Mouse (Mus musculus) large intestine, adult 2 months (tissue): Measurements from ENCODE around the gene Slc30a5. TPM values are rescaled to one million over a fixed set of nuclear protein-coding genes. Genes with fewer than 3 reads are reported as not detected.
"Not testable (repeated sequence)": the region's sequence is repeated elsewhere in the genome, so short reads cannot be mapped to it uniquely, and the experiment has no call there.

Experiments used
- DNase-seq: peaks from one replicate; pipeline ENCODE4 v3.0.0-alpha.2; 2012; ENCODE audit warnings: low read depth, low spot score
- WGBS: fragments of 180-500 bp; shearing (Covaris S2); methylation state at CpG from one replicate; pipeline ENCODE4 v1.1.7; 2018; 5-methylcytosine and 5-hydroxymethylcytosine counted together
- polyA plus RNA-seq: library from polyadenylated mRNA; depleted of rRNA; stranded (reverse); fragments of >200 nt; gene quantifications from 2 replicates; pipeline ENCODE4 v1.2.3, GENCODE M21; 2012

The Slc30a5 gene
- polyA plus RNA-seq, 1 experiment, result 38.8 TPM

DNA sequence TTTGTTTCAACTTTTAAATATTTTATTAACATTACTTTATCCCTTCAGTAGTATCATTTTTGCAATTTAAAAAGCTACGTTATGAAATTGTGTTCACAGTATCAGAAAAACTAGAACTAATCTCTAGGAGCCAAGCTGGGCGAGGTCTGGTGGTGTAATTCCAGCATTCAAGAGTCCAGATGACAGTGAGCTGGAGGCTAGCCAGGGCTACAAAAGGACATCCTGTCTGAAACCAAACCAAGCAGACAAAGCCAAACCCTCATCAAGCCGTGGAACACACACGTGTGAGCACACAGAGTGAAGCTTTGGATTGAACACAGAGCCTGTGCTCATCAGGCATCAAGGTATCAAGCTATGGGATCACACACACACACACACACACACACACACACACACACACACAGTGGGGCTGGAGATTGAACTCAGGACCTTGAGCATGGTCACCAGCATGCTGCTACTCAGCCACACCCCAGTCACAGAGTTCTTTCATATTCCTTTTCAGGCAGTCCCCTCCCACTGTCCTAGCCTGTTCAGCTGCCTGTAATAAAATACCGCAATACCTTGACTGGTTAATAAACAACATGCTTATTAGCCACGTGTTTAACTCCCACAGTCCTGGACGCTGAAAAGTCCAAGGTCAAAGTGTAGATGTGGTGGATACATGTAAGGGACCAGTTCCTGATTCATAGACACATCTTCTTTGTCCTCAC, 9.9 kb upstream of the Slc30a5 start:
- DNase-seq, result peak; percentile 62
- WGBS, result 16% methylated on average over 7 of the region's 7 CpGs

GRCm38 (mm10) chr13:100841741-100842140, 8.5 kb upstream of the Slc30a5 start:
- WGBS, result 77% methylated on average over 6 of the region's 6 CpGs
- DNase-seq, result no peak

DNA sequence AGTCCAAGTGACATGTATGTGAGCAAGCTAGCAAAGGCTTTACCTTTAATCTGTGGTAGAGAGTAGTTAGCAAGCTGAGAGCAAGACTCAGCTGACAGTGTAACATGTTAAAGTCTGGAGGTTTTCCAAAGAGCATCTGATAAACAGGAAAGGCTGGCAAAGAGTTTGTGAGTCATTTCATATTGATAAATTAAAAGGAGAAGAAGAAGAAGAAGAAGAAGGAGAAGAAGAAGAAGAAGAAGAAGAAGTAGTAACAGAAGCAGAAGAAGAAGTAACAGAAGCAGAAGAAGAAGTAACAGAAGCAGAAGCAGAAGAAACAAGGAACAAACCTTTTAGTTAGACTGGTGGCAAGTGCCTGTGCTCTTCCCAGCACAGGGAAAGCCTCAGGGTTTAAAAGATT, 1.6 kb upstream of the Slc30a5 start:
- no peak for DNase-seq

DNA sequence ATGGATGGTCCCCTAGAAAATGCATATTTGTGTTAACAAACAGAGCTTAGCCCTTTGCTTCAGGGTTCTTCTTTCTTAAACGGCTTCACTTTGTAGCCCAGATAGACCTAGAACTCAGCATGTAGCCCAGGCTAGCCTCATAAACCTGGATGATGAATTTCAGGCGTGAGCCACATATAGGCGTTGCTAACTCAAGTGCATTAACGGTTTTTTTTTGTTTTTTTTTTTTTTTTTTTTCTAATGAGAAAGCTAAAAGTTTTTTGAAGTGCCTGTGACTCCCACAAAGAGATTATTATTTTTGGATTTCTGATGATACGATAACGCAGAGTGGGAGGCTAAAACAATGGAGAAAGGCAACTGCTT, 394 bp upstream of the Slc30a5 start:
- 40% methylated on average over 6 of the region's 6 CpGs for WGBS
- DNase-seq, result no peak

DNA sequence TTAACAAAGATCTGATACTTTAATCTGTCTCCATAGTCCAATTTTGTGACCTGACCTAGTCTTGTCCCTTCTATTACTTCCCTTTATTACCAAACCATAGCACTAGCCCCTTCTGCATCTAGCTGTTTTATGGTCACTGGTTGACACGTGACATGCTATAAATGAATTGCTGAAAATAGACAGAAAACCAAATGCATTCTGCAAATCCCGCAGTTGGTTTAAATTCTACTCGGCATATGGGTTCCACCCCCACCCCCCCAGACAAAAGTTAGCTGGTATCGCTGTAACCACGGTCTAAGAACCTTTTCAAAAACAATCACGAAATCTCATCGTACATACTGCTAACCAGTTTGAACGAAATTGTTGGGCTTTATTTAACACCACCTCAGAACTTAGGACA, 1.0 kb downstream of the Slc30a5 start:
- under 1% methylated on average over 8 of the region's 8 CpGs for WGBS
- no peak for DNase-seq

GRCm38 (mm10) chr13:100831123-100831522, 2.1 kb downstream of the Slc30a5 start:
- whole genome bisulfite sequencing, result 72% methylated on average over 6 of the region's 6 CpGs

GRCm38 (mm10) chr13:100825627-100826410, 7.4 kb downstream of the Slc30a5 start:
- DNase-seq, result no peak
- WGBS, result 90% methylated on average over 9 of the region's 9 CpGs

More at GRCm38 (mm10) chr13:100831123-100831522, 2.1 kb downstream of the Slc30a5 start:
- no peak for DNase-seq

GRCm38 (mm10) chr13:100824916-100825315, 8.3 kb downstream of the Slc30a5 start:
- 92% methylated on average over 3 of the region's 3 CpGs for WGBS
- no peak for DNase-seq

DNA sequence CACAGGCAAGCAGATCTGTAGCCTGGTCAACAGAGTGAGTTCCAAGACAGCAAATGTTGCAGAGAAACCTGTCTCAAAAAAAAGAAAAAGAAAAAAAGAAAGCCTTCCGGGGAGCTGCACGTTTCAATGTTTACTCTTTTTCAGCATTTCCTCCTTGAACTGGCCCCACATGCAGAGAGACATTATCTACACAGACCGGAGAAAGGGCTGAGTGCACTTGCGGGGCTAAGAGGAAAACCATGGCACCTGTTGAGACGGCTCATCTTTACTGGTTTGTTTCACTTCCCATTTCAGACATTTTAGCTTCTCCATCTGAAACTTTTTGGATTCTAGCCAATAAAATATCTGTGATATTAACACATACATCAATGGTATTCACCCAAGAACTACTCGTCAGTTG, 8.9 kb downstream of the Slc30a5 start:
- WGBS, result 38% methylated on average over 6 of the region's 6 CpGs
- no peak for DNase-seq

GRCm38 (mm10) chr13:100823863-100824262, 9.4 kb downstream of the Slc30a5 start:
- 92% methylated on average over 3 of the region's 3 CpGs for WGBS
- DNase-seq, result no peak

DNA sequence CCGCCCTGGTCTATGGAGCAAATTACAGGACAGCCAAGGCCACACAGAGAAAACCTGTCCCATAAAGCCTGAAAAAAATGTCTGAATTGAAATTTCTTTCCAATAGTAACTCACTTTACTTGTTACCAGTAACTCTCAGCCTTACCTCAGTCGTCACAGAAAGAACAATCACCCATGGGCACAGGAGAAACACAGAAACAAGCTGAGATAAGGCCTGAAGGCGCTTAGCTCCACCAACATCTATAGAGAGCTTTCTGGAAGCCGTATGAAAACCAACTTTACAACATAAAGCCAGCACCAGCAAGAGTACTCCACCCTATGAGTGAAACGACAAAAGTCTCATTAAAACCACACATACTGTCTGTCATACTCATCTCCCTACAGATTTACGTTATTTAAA, 18.8 kb downstream of the Slc30a5 start:
- DNase-seq, result no peak
- 85% methylated on average over 6 of the region's 6 CpGs for WGBS

- 96% methylated on average over 3 of the region's 3 CpGs for WGBS
- no peak for DNase-seq
Measured at GRCm38 (mm10) chr13:100805776-100806175, 27.5 kb downstream of the Slc30a5 start.

GRCm38 (mm10) chr13:100797171-100797570, 36.1 kb downstream of the Slc30a5 start:
- no peak for DNase-seq
- WGBS, result 83% methylated on average over 6 of the region's 6 CpGs

GRCm38 (mm10) chr13:100789083-100789482, 44.1 kb downstream of the Slc30a5 start:
- WGBS, result 96% methylated on average over 3 of the region's 3 CpGs
- DNase-seq, result no peak

DNA sequence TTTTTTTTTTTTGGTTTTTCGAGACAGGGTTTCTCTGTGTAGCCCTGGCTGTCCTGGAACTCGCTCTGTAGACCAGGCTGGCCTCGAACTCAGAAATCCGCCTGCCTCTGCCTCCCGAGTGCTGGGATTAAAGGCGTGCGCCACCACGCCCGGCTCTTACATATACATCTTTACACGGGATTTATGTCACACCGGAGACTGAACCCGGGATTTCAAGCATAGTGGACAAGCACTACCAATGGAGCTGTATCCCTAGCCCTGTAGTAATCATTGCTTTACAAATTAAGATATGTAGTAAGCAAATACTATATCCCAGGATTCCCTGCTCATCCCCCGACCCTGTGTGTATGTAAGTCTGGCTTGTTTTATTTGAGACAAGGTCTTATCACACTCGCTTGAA, 45.2 kb downstream of the Slc30a5 start:
- 92% methylated on average over 12 of the region's 14 CpGs for WGBS

GRCm38 (mm10) chr13:100787316-100788010, 45.8 kb downstream of the Slc30a5 start:
- peak; percentile 51 for DNase-seq
- WGBS, result 38% methylated on average over 6 of the region's 6 CpGs

More for the DNA sequence above, 45.2 kb downstream of the Slc30a5 start:
- DNase-seq, result not testable (repeated sequence)

GRCm38 (mm10) chr13:100786414-100786867, 46.8 kb downstream of the Slc30a5 start, which contains the start of gene Ccnb1:
TSS of gene Ccnb1 (minus strand) at chr13:100786570.
- DNase-seq, result peak; percentile 68
- WGBS, result under 1% methylated on average over 35 of the region's 35 CpGs

- WGBS, result under 1% methylated on average over 30 of the region's 30 CpGs
- DNase-seq, result no peak
Measured at GRCm38 (mm10) chr13:100785806-100786413, 47.3 kb downstream of the Slc30a5 start.

DNA sequence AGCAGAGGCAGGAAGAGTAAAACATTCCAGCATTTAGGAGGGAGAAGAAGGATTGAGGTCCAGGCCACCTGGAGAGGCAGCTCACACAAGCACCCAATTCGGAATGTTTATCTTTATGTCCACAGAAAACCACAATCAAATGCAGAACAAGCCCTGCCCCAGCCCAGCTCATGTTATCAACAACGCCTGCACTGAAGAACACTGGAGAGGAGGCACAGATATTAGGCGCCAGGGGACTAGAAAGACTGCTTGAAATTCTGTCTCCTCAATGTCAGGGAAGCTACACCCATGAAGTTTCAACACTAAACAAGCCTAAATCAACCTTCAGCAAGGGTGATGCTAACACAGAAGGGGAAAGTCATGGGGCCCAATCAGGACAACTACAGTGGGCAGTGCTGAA, 55.7 kb downstream of the Slc30a5 start:
- WGBS, result 81% methylated on average over 3 of the region's 3 CpGs
- no peak for DNase-seq

GRCm38 (mm10) chr13:100776710-100777109, 56.5 kb downstream of the Slc30a5 start:
- DNase-seq, result no peak
- WGBS, result 63% methylated on average over 6 of the region's 6 CpGs
